Mouse (Mus musculus) megakaryocyte-erythroid progenitor cell, adult 5-6 weeks (primary cell): ENCODE results near the gene Vmo1. TPM values are rescaled to one million over a fixed set of nuclear protein-coding genes. Genes with fewer than 3 reads are reported as not detected.
"Not testable (repeated sequence)": the region's sequence is repeated elsewhere in the genome, so short reads cannot be mapped to it uniquely, and the experiment has no call there.

Source experiments
- ATAC-seq: replicated peaks from 2 replicates; pipeline ENCODE4 v1.8.0; 2016; ENCODE audit warnings: mild to moderate bottlenecking, inconsistent platforms; ENCODE audit not compliant: severe bottlenecking, poor library complexity, low FRiP score, low TSS enrichment
- total RNA-seq, 2 experiments: library from RNA; stranded (forward) in 1 of 2; stranded (reverse) in 1 of 2; fragments of 200-1000, 215-1000 nt in 1 of 2; fragments of >200 nt in 1 of 2; fragmentation: Nextera tagmentation in 1 of 2; gene quantifications; 2 replicates each; pipeline ENCODE4 v1.2.3; 2014 to 2017

Gene Vmo1
- total RNA-seq, 2 experiments from 2014 or later: not detected

GRCm38 (mm10) chr11:70524782-70525181 is 10.4 kb upstream of the Vmo1 start:
- ATAC-seq: peak; percentile 18

GRCm38 (mm10) chr11:70523306-70523989 is 9.0 kb upstream of the Vmo1 start:
- not testable (repeated sequence) for ATAC-seq

- no peak for ATAC-seq
Observed at GRCm38 (mm10) chr11:70520178-70520769, 5.9 kb upstream of the Vmo1 start.

- no peak for ATAC-seq
Observed at GRCm38 (mm10) chr11:70518923-70519322, 4.5 kb upstream of the Vmo1 start, which contains the start of gene Gltpd2. Gltpd2 (plus strand) TSS chr11:70519196.

GRCm38 (mm10) chr11:70518436-70518835 is 4.0 kb upstream of the Vmo1 start:
- peak; percentile 77 for ATAC-seq

GRCm38 (mm10) chr11:70516352-70516751 is 1.9 kb upstream of the Vmo1 start:
- no peak for ATAC-seq

GRCm38 (mm10) chr11:70513520-70513919 is 896 bp downstream of the Vmo1 start:
- ATAC-seq: no peak

- ATAC-seq: no peak
Observed at GRCm38 (mm10) chr11:70512709-70513342, 1.6 kb downstream of the Vmo1 start.

GRCm38 (mm10) chr11:70511825-70512224 is 2.6 kb downstream of the Vmo1 start:
- no peak for ATAC-seq

- ATAC-seq: no peak
Observed at GRCm38 (mm10) chr11:70511242-70511641, 3.2 kb downstream of the Vmo1 start.

GRCm38 (mm10) chr11:70509753-70510564 is 4.5 kb downstream of the Vmo1 start:
- ATAC-seq: peak; percentile 62

- ATAC-seq: no peak
Observed at GRCm38 (mm10) chr11:70506962-70507515, 7.4 kb downstream of the Vmo1 start.

- peak; percentile 77 for ATAC-seq
Observed at GRCm38 (mm10) chr11:70506385-70506784, 8.0 kb downstream of the Vmo1 start.

GRCm38 (mm10) chr11:70504970-70505369 is 9.4 kb downstream of the Vmo1 start, which contains the start of gene Tm4sf5:
Tm4sf5 (plus strand) TSS chr11:70505244.
- 0 out of 2 replicates have a peak, but pooled peaks have one; percentile 17 for ATAC-seq

GRCm38 (mm10) chr11:70502018-70502417 is 12.4 kb downstream of the Vmo1 start:
- ATAC-seq: no peak

GRCm38 (mm10) chr11:70500476-70500812 is 14.0 kb downstream of the Vmo1 start:
- ATAC-seq: no peak

- ATAC-seq: no peak
Observed at GRCm38 (mm10) chr11:70499566-70500475, 14.6 kb downstream of the Vmo1 start.

- no peak for ATAC-seq
Observed at GRCm38 (mm10) chr11:70489684-70490083, 24.7 kb downstream of the Vmo1 start.

- no peak for ATAC-seq
Observed at GRCm38 (mm10) chr11:70489138-70489537, 25.3 kb downstream of the Vmo1 start.
